In the genomic region with DNA sequence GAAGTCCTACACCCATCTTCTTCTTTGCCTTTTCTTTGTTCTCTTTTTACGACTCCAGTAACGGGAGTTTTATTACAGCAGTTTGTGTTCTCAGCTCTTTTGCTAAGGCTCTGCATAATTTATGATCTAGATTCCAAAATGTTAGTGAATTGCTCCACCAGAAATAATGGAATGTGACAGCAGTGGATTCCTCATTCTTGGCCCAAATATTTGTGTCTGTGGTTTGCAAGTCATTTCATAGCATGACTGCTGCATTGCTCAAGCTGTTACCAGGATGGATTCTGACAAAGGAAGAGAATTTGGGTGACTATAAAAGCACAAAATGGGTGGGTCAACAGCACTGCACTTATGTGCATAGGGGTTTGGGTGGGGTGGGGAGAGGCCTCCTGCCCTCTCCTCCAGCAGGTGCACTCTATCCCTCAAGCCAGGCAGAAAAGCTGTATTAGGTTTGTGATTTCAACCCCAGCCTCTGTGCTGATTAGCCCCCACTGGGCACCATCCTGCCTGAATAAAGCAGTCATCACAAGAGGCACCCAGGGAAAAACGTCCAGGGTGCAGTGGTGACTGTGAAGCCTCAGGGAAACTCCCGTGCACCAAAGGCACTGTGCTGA, we compare ENCODE assay signal across 9 mouse cellular contexts.
DNase-seq lines count a peak whose midpoint lies in the region; ATAC-seq lines count a peak whose summit lies in the region.
"Had no signal": no experiment of that assay in that cellular context is flagged by ENCODE, and none has a peak within 500 bp of the region (broad histone marks: within the 10 kb centered on the region; RNA-seq: fewer than 3 reads in every experiment).

No protein-coding gene starts in this region.

- no peak for ATAC-seq in forebrain, embryonic 11.5 days (replicated peaks; ENCODE audit: low FRiP score)
- no peak for ATAC-seq in hindbrain, embryonic 14.5 days (ENCODE audit: low FRiP score)
- ATAC-seq in stomach, embryonic 15.5 days (ENCODE audit: insufficient read depth, low FRiP score, low read depth): no peak

- no peak for DNase-seq in forebrain, embryonic 10.5 days (ENCODE audit: extremely low spot score, low spot score)
- no peak for DNase-seq in forebrain, embryonic 11.5 days (ENCODE audit: low spot score)
- DNase-seq in lung, postnatal 36 days: peak; percentile 42
- no peak for DNase-seq in lung, postnatal 4 days
- DNase-seq in hindbrain, embryonic 14.5 days (ENCODE audit: low spot score): no peak
- no peak for DNase-seq in spleen, postnatal 14 days (ENCODE audit: low spot score in 2 of 2)
- no peak for DNase-seq in thymus, postnatal 25 days
- DNase-seq: cerebellum, adult 11 months had no signal

- peak overlapping the region; percentile 61; the same call in 1 of the 2 replicates for H3K27ac ChIP-seq in forebrain, embryonic 10.5 days
- no peak overlapping the region for H3K27ac ChIP-seq in forebrain, embryonic 11.5 days (ENCODE audit: low read depth, low read length)
- peak overlapping the region; percentile 61; the same call in 1 of the 2 replicates for H3K27ac ChIP-seq in hindbrain, embryonic 14.5 days
- H3K27ac ChIP-seq in stomach, embryonic 15.5 days: peak overlapping the region; percentile 35; the same call in 1 of the 2 replicates

- H3K9me3 ChIP-seq in forebrain, embryonic 10.5 days: no peaks in the 10 kb centered on the region
- H3K9me3 ChIP-seq in forebrain, embryonic 11.5 days (ENCODE audit: control insufficient read depth, low read length): no peaks in the 10 kb centered on the region
- H3K9me3 ChIP-seq in hindbrain, embryonic 14.5 days (ENCODE audit: control insufficient read depth, low read length): no peaks in the 10 kb centered on the region
- no peaks in the 10 kb centered on the region for H3K9me3 ChIP-seq in stomach, embryonic 15.5 days

- 63% methylated on average over 4 of the region's 4 CpGs for whole genome bisulfite sequencing in forebrain, embryonic 10.5 days
- 49% methylated on average over 4 of the region's 4 CpGs for WGBS in forebrain, embryonic 11.5 days
- WGBS in hindbrain, embryonic 14.5 days: 31% methylated on average over 4 of the region's 4 CpGs
- WGBS in stomach, embryonic 15.5 days: 34% methylated on average over 4 of the region's 4 CpGs

- H3K9ac ChIP-seq in forebrain, embryonic 11.5 days (ENCODE audit: low read length): no peak overlapping the region
- peak overlapping the region; percentile 18; the same call in 1 of the 2 replicates for H3K9ac ChIP-seq in hindbrain, embryonic 14.5 days
- no peak overlapping the region for H3K9ac ChIP-seq in stomach, embryonic 15.5 days

- no peaks in the 10 kb centered on the region for H3K36me3 ChIP-seq in forebrain, embryonic 10.5 days (replicated peaks)
- H3K36me3 ChIP-seq in forebrain, embryonic 11.5 days (ENCODE audit: control insufficient read depth, insufficient read depth, low read length): no peaks in the 10 kb centered on the region
- H3K36me3 ChIP-seq in hindbrain, embryonic 14.5 days (replicated peaks; ENCODE audit: control insufficient read depth, insufficient read depth): no peaks in the 10 kb centered on the region
- no peaks in the 10 kb centered on the region for H3K36me3 ChIP-seq in stomach, embryonic 15.5 days

- no peak overlapping the region for H3K4me3 ChIP-seq in forebrain, embryonic 10.5 days
- H3K4me3 ChIP-seq in forebrain, embryonic 11.5 days (ENCODE audit: low read depth, low read length): no peak overlapping the region
- no peak overlapping the region for H3K4me3 ChIP-seq in hindbrain, embryonic 14.5 days (replicated peaks; ENCODE audit: low read length)
- H3K4me3 ChIP-seq in stomach, embryonic 15.5 days (replicated peaks): no peak overlapping the region

- H3K27me3 ChIP-seq in forebrain, embryonic 10.5 days (ENCODE audit: poor library complexity, severe bottlenecking): no peaks in the 10 kb centered on the region
- H3K27me3 ChIP-seq in forebrain, embryonic 11.5 days (ENCODE audit: control insufficient read depth, insufficient read depth, low read length): no peaks in the 10 kb centered on the region
- no peaks in the 10 kb centered on the region for H3K27me3 ChIP-seq in hindbrain, embryonic 14.5 days (ENCODE audit: control insufficient read depth, insufficient read depth, low read length)
- no peaks in the 10 kb centered on the region for H3K27me3 ChIP-seq in stomach, embryonic 15.5 days (replicated peaks)

- peaks cover 68% of the 10 kb centered on the region for H3K4me1 ChIP-seq in forebrain, embryonic 10.5 days
- H3K4me1 ChIP-seq in forebrain, embryonic 11.5 days (replicated peaks; ENCODE audit: control insufficient read depth, insufficient read depth, low read length): peaks cover 15% of the 10 kb centered on the region
- H3K4me1 ChIP-seq in hindbrain, embryonic 14.5 days (replicated peaks; ENCODE audit: control insufficient read depth, insufficient read depth, low read length): peaks cover 67% of the 10 kb centered on the region
- peaks cover 37% of the 10 kb centered on the region for H3K4me1 ChIP-seq in stomach, embryonic 15.5 days

- H3K4me2 ChIP-seq in forebrain, embryonic 11.5 days (ENCODE audit: low read depth, low read length, severe bottlenecking): no peak overlapping the region
- no peak overlapping the region for H3K4me2 ChIP-seq in hindbrain, embryonic 14.5 days (replicated peaks)
- no peak overlapping the region for H3K4me2 ChIP-seq in stomach, embryonic 15.5 days
